Mouse (Mus musculus) intestine, embryonic 14.5 days (tissue): ENCODE data around the gene Gm853. TPM values are rescaled to one million over a fixed set of nuclear protein-coding genes. Genes with fewer than 3 reads are reported as not detected.

Experiments used
- ATAC-seq: fragments of 200-750 bp; cut with Nextera tagmentation; replicated peaks from 2 replicates; pipeline ENCODE4 v1.8.0; 2017; ENCODE audit warnings: low read depth, moderate number of reproducible peaks, moderate TSS enrichment, moderate library complexity; ENCODE audit not compliant: low FRiP score, low TSS enrichment
- DNase-seq: peaks from one replicate; pipeline ENCODE4 v3.0.0-alpha.2; 2018; ENCODE audit warnings: low spot score
- H3K27ac ChIP-seq: fragments of 300-500 bp; sonication (generic); 2 replicates; pipeline ENCODE4 v1.5.1; 2014; ENCODE audit warnings: low read depth, mild to moderate bottlenecking, control low read depth
- H3K27me3 ChIP-seq: fragments of 300-500 bp; sonication (generic); replicated peaks from 2 replicates; pipeline ENCODE4 v1.6.1; 2014; ENCODE audit warnings: low read length, control low read depth; ENCODE audit not compliant: control insufficient read depth, insufficient read depth
- H3K36me3 ChIP-seq: fragments of 300-500 bp; sonication (generic); 2 replicates; pipeline ENCODE4 v1.6.1; 2014; ENCODE audit warnings: low read length, control low read depth; ENCODE audit not compliant: control insufficient read depth, insufficient read depth
- H3K4me1 ChIP-seq: fragments of 300-500 bp; sonication (generic); replicated peaks from 2 replicates; pipeline ENCODE4 v1.6.1; 2014; ENCODE audit warnings: low read length, control low read depth, mixed read lengths; ENCODE audit not compliant: control insufficient read depth, insufficient read depth
- H3K4me2 ChIP-seq: fragments of 300-500 bp; sonication (generic); 2 replicates; pipeline ENCODE4 v1.6.1; 2014; ENCODE audit warnings: low read length
- H3K4me3 ChIP-seq: fragments of 300-500 bp; sonication (generic); 2 replicates; pipeline ENCODE4 v1.5.1; 2014; ENCODE audit warnings: low read depth, low read length, control low read depth, mixed read lengths
- H3K9ac ChIP-seq: fragments of 300-500 bp; sonication (generic); 2 replicates; pipeline ENCODE4 v1.6.1; 2014; ENCODE audit warnings: mild to moderate bottlenecking, low read length
- H3K9me3 ChIP-seq: fragments of 300-500 bp; sonication (generic); 2 replicates; pipeline ENCODE4 v1.6.1; 2016; ENCODE audit warnings: low read length, control low read depth; ENCODE audit not compliant: control insufficient read depth
- WGBS: fragments of 180-500 bp; shearing (Covaris S2); extraction: QIAGEN DNeasy Blood & Tissue Kit; methylation state at CpG from one replicate; pipeline ENCODE4 v1.1.7; 2014; 5-methylcytosine and 5-hydroxymethylcytosine counted together
- polyA plus RNA-seq: library from polyadenylated mRNA; unstranded; fragments of >200 nt; fragmentation: Nextera tagmentation; extraction: Ambion mirVana; gene quantifications from 2 replicates; pipeline ENCODE4 v1.2.1, GENCODE M21; 2014

The Gm853 gene
- polyA plus RNA-seq, 1 experiment from 2014 or later = not detected

- 79% methylated on average over 9 of the region's 9 CpGs for WGBS
- ATAC-seq = no peak
- Histone ChIP-seq H3K4me3 (no peak overlapping the region), H3K4me2 (no peak overlapping the region), H3K9me3 (no peaks in the 10 kb centered on the region), H3K27ac (no peak overlapping the region), H3K36me3 (no peaks in the 10 kb centered on the region), H3K4me1 (0 out of 2 replicates have a peak, but pooled peaks cover 4% of the 10 kb centered on the region), H3K9ac (no peak overlapping the region), H3K27me3 (no peaks in the 10 kb centered on the region)
- DNase-seq = no peak
Observed at GRCm38 (mm10) chr4:130186450-130186849, 35.8 kb downstream of the Gm853 start.

DNA sequence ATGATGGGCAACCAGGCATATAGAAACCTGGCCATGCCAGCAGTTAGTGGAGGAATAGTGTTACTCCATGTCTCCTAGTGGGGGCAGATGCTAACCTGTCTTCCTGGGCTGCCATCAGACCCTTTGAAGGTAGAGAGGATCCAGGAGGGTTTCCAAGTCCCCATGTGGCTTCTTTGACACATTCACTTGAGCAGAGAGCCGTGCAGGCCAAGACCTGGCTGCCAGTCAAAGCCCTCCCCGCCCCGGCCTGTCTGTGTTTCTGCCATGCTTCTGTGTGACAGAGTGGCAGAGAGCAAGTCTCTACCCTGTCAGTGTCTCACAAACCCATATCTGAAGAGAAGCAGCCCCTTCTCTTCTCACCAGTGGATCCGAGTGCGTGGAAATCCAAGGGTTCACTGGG lies 38.3 kb downstream of the Gm853 start:
- 0 out of 2 replicates have a peak, but pooled peaks cover 4% of the 10 kb centered on the region for H3K4me1 ChIP-seq
- H3K27ac ChIP-seq = no peak overlapping the region
- no peak overlapping the region for H3K4me3 ChIP-seq
- ATAC-seq = no peak
- WGBS = 87% methylated on average over 5 of the region's 5 CpGs
- no peak for DNase-seq
- H3K27me3 ChIP-seq = no peaks in the 10 kb centered on the region
- no peak overlapping the region for H3K4me2 ChIP-seq
- H3K9me3 ChIP-seq = no peaks in the 10 kb centered on the region
- no peaks in the 10 kb centered on the region for H3K36me3 ChIP-seq
- no peak overlapping the region for H3K9ac ChIP-seq

- Histone ChIP-seq H3K4me2 (no peak overlapping the region), H3K27ac (no peak overlapping the region), H3K27me3 (no peaks in the 10 kb centered on the region), H3K4me1 (no peaks in the 10 kb centered on the region), H3K9ac (no peak overlapping the region), H3K36me3 (no peaks in the 10 kb centered on the region), H3K4me3 (no peak overlapping the region), H3K9me3 (no peaks in the 10 kb centered on the region)
- no peak for DNase-seq
- no peak for ATAC-seq
- 68% methylated on average over 13 of the region's 13 CpGs for WGBS
Observed at GRCm38 (mm10) chr4:130183023-130183422, 39.2 kb downstream of the Gm853 start.

DNA sequence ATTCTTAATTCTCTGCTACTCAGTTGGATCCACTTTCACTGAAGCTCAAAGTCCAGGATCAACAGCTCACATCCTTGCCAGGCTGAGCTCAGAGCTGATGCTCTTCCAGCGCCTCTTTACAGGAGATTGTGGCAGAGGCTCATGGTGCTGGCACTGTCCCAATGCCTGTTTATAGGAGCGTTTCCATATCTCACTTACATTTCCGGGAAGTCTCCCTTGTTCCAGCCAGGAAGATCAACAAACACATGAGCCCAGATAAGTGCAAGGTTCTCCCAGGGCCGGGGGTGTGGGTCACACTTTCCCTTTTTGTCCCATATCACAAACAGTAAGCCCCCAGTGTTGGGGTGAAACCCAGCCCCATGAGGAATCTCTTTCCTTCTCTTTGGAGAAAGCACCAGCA lies 40.3 kb downstream of the Gm853 start:
- 47% methylated on average over 4 of the region's 4 CpGs for WGBS
- H3K36me3 ChIP-seq = no peaks in the 10 kb centered on the region
- H3K9ac ChIP-seq = no peak overlapping the region
- H3K4me2 ChIP-seq = no peak overlapping the region
- no peak overlapping the region for H3K4me3 ChIP-seq
- no peak for DNase-seq
- no peaks in the 10 kb centered on the region for H3K9me3 ChIP-seq
- H3K4me1 ChIP-seq = peaks cover 4% of the 10 kb centered on the region
- no peak for ATAC-seq
- H3K27me3 ChIP-seq = no peaks in the 10 kb centered on the region
- no peak overlapping the region for H3K27ac ChIP-seq

DNA sequence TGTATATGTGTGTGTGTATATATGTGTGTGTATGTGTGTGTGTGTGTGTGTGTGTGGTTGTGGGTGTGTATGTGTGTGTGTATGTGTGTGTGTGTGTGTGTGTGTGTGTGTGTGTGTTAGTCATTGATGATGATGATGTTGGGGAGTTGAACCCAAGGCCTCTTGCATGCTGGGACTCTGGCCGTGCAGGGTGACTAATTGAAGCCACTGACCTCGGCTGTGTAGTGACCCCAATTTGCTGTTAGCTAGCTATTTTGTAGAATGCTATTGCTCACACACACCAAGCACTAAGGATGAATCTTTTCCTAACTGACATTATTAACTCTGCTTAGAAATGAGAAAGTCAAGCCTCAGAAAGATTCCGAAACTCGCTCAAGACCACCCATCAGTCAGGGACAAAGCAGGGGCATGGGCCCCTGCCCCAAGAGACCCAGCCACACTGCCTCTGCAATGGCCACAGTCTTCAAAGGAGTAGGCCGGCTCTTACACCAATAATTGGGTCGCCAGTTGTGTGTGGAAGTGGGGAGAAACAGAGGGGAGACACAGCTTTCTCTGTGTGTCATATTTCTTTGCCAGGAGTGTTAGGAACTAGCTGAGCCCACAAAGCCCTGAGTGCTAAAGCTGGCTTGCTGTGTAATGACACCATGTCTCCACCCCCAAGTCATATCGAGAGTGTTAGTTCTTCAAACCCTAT lies 41.1 kb downstream of the Gm853 start:
- ATAC-seq = no peak
- Histone ChIP-seq H3K36me3 (no peaks in the 10 kb centered on the region), H3K4me3 (no peak overlapping the region), H3K27me3 (no peaks in the 10 kb centered on the region), H3K27ac (no peak overlapping the region), H3K4me2 (no peak overlapping the region), H3K9ac (no peak overlapping the region), H3K9me3 (no peaks in the 10 kb centered on the region), H3K4me1 (peaks cover 4% of the 10 kb centered on the region)
- 82% methylated on average over 7 of the region's 7 CpGs for WGBS
- no peak for DNase-seq

DNA sequence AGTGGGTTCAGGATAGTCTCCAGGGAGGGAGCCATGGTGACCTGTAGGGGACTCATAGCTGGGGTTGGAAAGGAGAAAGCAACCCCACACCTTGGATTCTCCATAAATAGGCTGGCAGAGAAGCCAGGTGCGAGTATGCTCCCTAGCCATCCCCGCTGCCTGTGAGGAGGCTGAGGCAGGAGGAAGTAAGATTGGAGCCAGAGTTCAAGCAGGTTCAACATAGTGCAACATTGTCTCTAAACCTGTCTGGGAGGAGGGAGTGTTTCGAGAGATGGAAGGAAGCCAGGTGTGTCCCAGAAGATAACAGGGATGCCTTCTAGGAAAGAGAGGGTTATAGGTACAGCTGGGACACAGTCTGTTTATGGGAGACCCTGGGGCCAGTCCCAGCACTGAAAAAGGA lies 42.3 kb downstream of the Gm853 start:
- H3K4me1 ChIP-seq = peaks cover 14% of the 10 kb centered on the region
- no peak overlapping the region for H3K27ac ChIP-seq
- ATAC-seq (no peak), DNase-seq (no peak)
- H3K9me3 ChIP-seq = no peaks in the 10 kb centered on the region
- no peaks in the 10 kb centered on the region for H3K27me3 ChIP-seq
- no peaks in the 10 kb centered on the region for H3K36me3 ChIP-seq
- no peak overlapping the region for H3K4me2 ChIP-seq
- no peak overlapping the region for H3K4me3 ChIP-seq
- H3K9ac ChIP-seq = no peak overlapping the region
- 77% methylated on average over 3 of the region's 3 CpGs for WGBS

- ATAC-seq (no peak), DNase-seq (no peak)
- H3K36me3 ChIP-seq = no peaks in the 10 kb centered on the region
- WGBS = 67% methylated on average over 7 of the region's 7 CpGs
- H3K4me3 ChIP-seq = no peak overlapping the region
- H3K27ac ChIP-seq = no peak overlapping the region
- H3K9me3 ChIP-seq = no peaks in the 10 kb centered on the region
- peaks cover 9% of the 10 kb centered on the region; the same call in 1 of the 2 replicates for H3K27me3 ChIP-seq
- H3K9ac ChIP-seq = no peak overlapping the region
- peaks cover 26% of the 10 kb centered on the region for H3K4me1 ChIP-seq
- H3K4me2 ChIP-seq = no peak overlapping the region
Observed at GRCm38 (mm10) chr4:130177536-130177935, 44.7 kb downstream of the Gm853 start.

DNA sequence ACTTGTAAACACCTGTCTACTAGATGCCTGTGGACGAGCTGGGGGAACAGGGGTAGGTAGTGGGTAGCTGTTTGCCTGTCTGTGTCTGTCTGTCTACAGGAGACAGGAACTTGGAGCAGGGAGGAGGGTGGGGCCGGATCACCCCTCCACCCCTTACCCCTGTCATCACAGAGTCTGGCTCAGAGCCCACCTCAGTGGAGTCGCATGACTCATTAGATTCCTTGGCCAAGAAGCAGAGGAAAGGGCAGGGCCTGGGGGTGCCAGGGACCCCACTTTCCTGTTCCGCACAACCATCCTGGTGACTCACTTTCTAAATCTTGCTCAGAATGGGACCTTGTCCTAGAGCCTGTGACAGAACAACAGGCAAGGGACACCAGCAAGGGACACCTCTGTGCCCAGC lies 45.1 kb downstream of the Gm853 start:
- DNase-seq = no peak
- ATAC-seq = no peak
- Histone ChIP-seq H3K9ac (no peak overlapping the region), H3K9me3 (no peaks in the 10 kb centered on the region), H3K4me2 (no peak overlapping the region), H3K4me3 (no peak overlapping the region), H3K36me3 (no peaks in the 10 kb centered on the region), H3K27ac (no peak overlapping the region), H3K4me1 (peaks cover 31% of the 10 kb centered on the region), H3K27me3 (peaks cover 9% of the 10 kb centered on the region; the same call in 1 of the 2 replicates)
- whole genome bisulfite sequencing = 63% methylated on average over 4 of the region's 4 CpGs

DNA sequence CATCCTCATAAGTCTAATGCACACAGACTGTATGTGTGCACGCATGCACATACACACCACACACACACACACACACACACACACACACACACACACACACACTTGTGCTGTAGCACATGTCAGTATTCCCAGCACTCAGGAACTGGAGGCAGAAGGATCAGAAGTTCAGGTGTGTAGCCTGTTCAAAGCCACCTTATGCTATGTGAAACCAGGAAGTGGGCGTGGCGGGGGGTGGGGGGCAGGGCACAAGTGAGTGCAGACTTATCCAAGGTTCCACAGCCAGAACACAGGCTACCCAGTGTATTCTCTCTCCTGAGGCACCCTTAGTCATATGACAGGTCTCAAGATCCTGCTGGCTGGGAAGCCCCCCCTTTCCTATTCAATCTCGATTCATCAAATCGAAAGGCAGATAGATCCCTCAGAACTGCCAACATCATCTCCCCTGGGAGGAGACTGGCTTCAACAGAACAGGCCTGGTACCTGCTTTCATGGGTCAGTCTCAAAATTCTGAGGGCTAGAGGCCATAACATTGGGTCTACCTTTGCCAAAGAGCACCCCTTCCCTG lies 46.0 kb downstream of the Gm853 start:
- Histone ChIP-seq H3K4me3 (no peak overlapping the region), H3K4me2 (no peak overlapping the region), H3K4me1 (peaks cover 39% of the 10 kb centered on the region), H3K27me3 (peaks cover 9% of the 10 kb centered on the region; the same call in 1 of the 2 replicates), H3K36me3 (no peaks in the 10 kb centered on the region), H3K9me3 (no peaks in the 10 kb centered on the region), H3K27ac (no peak overlapping the region), H3K9ac (no peak overlapping the region)
- ATAC-seq = no peak
- no peak for DNase-seq
- 80% methylated on average over 5 of the region's 5 CpGs for WGBS
